Mouse (Mus musculus): ENCODE data around the gene Pgd. TPM values are rescaled to one million over a fixed set of nuclear protein-coding genes. Genes with fewer than 3 reads are reported as not detected.
A peak's percentile ranks its signal among the peaks of the same experiment; 100 is the strongest.

The Pgd gene
- polyA plus RNA-seq, 1 experiment from 2014 or later: 195 TPM

- H3K36me3 ChIP-seq: peaks cover 39% of the 10 kb centered on the region
- H3K27ac ChIP-seq: no peak overlapping the region
- H3K27me3 ChIP-seq (replicated peaks): no peaks in the 10 kb centered on the region
- no peak overlapping the region for H3K4me2 ChIP-seq (replicated peaks)
- ATAC-seq: no peak
- peaks cover 8% of the 10 kb centered on the region; the same call in 1 of the 2 replicates for H3K4me1 ChIP-seq (replicated peaks)
- 85% methylated on average over 9 of the region's 9 CpGs for WGBS
- H3K4me3 ChIP-seq (replicated peaks): no peak overlapping the region
- H3K9me3 ChIP-seq: no peaks in the 10 kb centered on the region
- no peak overlapping the region for H3K9ac ChIP-seq
Observed at GRCm38 (mm10) chr4:149149196-149149595, 17.4 kb downstream of the Pgd start.

- Histone ChIP-seq H3K4me3 (replicated peaks) (no peak overlapping the region), H3K9ac (no peak overlapping the region), H3K4me2 (replicated peaks) (no peak overlapping the region), H3K27ac (no peak overlapping the region), H3K36me3 (peaks cover 28% of the 10 kb centered on the region), H3K9me3 (no peaks in the 10 kb centered on the region), H3K4me1 (replicated peaks) (peaks cover 8% of the 10 kb centered on the region; the same call in 1 of the 2 replicates), H3K27me3 (replicated peaks) (no peaks in the 10 kb centered on the region)
- ATAC-seq: no peak
- whole genome bisulfite sequencing: 75% methylated on average over 4 of the region's 4 CpGs
Observed at GRCm38 (mm10) chr4:149148084-149148483, 18.5 kb downstream of the Pgd start.

GRCm38 (mm10) chr4:149147528-149147927, 19.0 kb downstream of the Pgd start:
- no peaks in the 10 kb centered on the region for H3K27me3 ChIP-seq (replicated peaks)
- no peaks in the 10 kb centered on the region for H3K9me3 ChIP-seq
- no peak overlapping the region for H3K27ac ChIP-seq
- H3K9ac ChIP-seq: no peak overlapping the region
- peaks cover 23% of the 10 kb centered on the region for H3K36me3 ChIP-seq
- ATAC-seq: 0 out of 2 replicates have a peak, but pooled peaks have one; percentile 26
- WGBS: 72% methylated on average over 7 of the region's 7 CpGs
- peaks cover 8% of the 10 kb centered on the region; the same call in 1 of the 2 replicates for H3K4me1 ChIP-seq (replicated peaks)
- H3K4me3 ChIP-seq (replicated peaks): no peak overlapping the region
- no peak overlapping the region for H3K4me2 ChIP-seq (replicated peaks)

- Histone ChIP-seq H3K9me3 (no peaks in the 10 kb centered on the region), H3K4me1 (replicated peaks) (peaks cover 8% of the 10 kb centered on the region; the same call in 1 of the 2 replicates), H3K27me3 (replicated peaks) (no peaks in the 10 kb centered on the region), H3K9ac (no peak overlapping the region), H3K27ac (no peak overlapping the region), H3K4me2 (replicated peaks) (no peak overlapping the region), H3K4me3 (replicated peaks) (no peak overlapping the region), H3K36me3 (peaks cover 5% of the 10 kb centered on the region; the same call in 1 of the 2 replicates)
- 75% methylated on average over 4 of the region's 4 CpGs for WGBS
- ATAC-seq: no peak
Observed at GRCm38 (mm10) chr4:149145151-149145550, 21.4 kb downstream of the Pgd start.

- ATAC-seq: peak; percentile 82
- WGBS: 5% methylated on average over 3 of the region's 3 CpGs
- no peak overlapping the region for H3K4me2 ChIP-seq (replicated peaks)
Observed at GRCm38 (mm10) chr4:149144459-149144858, 22.1 kb downstream of the Pgd start.

GRCm38 (mm10) chr4:149143594-149143993, 23.0 kb downstream of the Pgd start:
- ATAC-seq: no peak
- Histone ChIP-seq H3K27ac (no peak overlapping the region), H3K4me2 (replicated peaks) (no peak overlapping the region), H3K27me3 (replicated peaks) (no peaks in the 10 kb centered on the region), H3K9ac (no peak overlapping the region), H3K4me1 (replicated peaks) (peaks cover 8% of the 10 kb centered on the region; the same call in 1 of the 2 replicates), H3K9me3 (no peaks in the 10 kb centered on the region), H3K4me3 (replicated peaks) (no peak overlapping the region), H3K36me3 (no peaks in the 10 kb centered on the region)
- 27% methylated on average over 4 of the region's 4 CpGs for WGBS

More at GRCm38 (mm10) chr4:149144459-149144858, 22.1 kb downstream of the Pgd start:
- no peaks in the 10 kb centered on the region for H3K9me3 ChIP-seq
- H3K27me3 ChIP-seq (replicated peaks): no peaks in the 10 kb centered on the region
- no peak overlapping the region for H3K27ac ChIP-seq
- no peak overlapping the region for H3K9ac ChIP-seq
- 0 out of 2 replicates have a peak, but pooled peaks cover under 1% of the 10 kb centered on the region for H3K36me3 ChIP-seq
- no peak overlapping the region for H3K4me3 ChIP-seq (replicated peaks)
- peaks cover 8% of the 10 kb centered on the region; the same call in 1 of the 2 replicates for H3K4me1 ChIP-seq (replicated peaks)

- Histone ChIP-seq H3K27me3 (replicated peaks) (no peaks in the 10 kb centered on the region), H3K27ac (no peak overlapping the region), H3K4me2 (replicated peaks) (no peak overlapping the region), H3K4me3 (replicated peaks) (no peak overlapping the region), H3K9me3 (no peaks in the 10 kb centered on the region), H3K4me1 (replicated peaks) (peaks cover 9% of the 10 kb centered on the region), H3K9ac (no peak overlapping the region), H3K36me3 (no peaks in the 10 kb centered on the region)
- ATAC-seq: no peak
- 77% methylated on average over 8 of the region's 8 CpGs for WGBS
Observed at GRCm38 (mm10) chr4:149138515-149138914, 28.1 kb downstream of the Pgd start.

- Histone ChIP-seq H3K4me3 (replicated peaks) (peak within 1 kb of the TSS; percentile 67), H3K4me1 (replicated peaks) (peaks cover 11% of the 10 kb centered on the region), H3K9ac (peak within 1 kb of the TSS; percentile 67), H3K4me2 (replicated peaks) (peak within 1 kb of the TSS; percentile 74), H3K36me3 (no peaks in the 10 kb centered on the region), H3K27me3 (replicated peaks) (no peaks in the 10 kb centered on the region), H3K27ac (peak within 1 kb of the TSS; percentile 87), H3K9me3 (no peaks in the 10 kb centered on the region)
- ATAC-seq: peak; percentile 94
- under 1% methylated on average over 68 of the region's 68 CpGs for WGBS
Observed at GRCm38 (mm10) chr4:149136982-149137770, 29.4 kb downstream of the Pgd start, which contains the start of gene Cenps. Gene Cenps (minus strand): TSS chr4:149137629.

GRCm38 (mm10) chr4:149136116-149136850, 30.3 kb downstream of the Pgd start:
- Histone ChIP-seq H3K4me1 (replicated peaks) (peaks cover 12% of the 10 kb centered on the region), H3K4me3 (replicated peaks) (peak overlapping the region; percentile 67), H3K9me3 (no peaks in the 10 kb centered on the region), H3K27me3 (replicated peaks) (no peaks in the 10 kb centered on the region), H3K9ac (peak overlapping the region; percentile 67), H3K27ac (0 out of 2 replicates have a peak overlapping the region, but pooled peaks have one; percentile 87), H3K4me2 (replicated peaks) (peak overlapping the region; percentile 74), H3K36me3 (no peaks in the 10 kb centered on the region)
- WGBS: 65% methylated on average over 18 of the region's 18 CpGs
- ATAC-seq: no peak

GRCm38 (mm10) chr4:149133395-149133794, 33.2 kb downstream of the Pgd start:
- peaks cover 3% of the 10 kb centered on the region; the same call in 1 of the 2 replicates for H3K36me3 ChIP-seq
- H3K27me3 ChIP-seq (replicated peaks): no peaks in the 10 kb centered on the region
- no peak overlapping the region for H3K9ac ChIP-seq
- no peaks in the 10 kb centered on the region for H3K9me3 ChIP-seq
- no peak overlapping the region for H3K27ac ChIP-seq
- no peak overlapping the region for H3K4me3 ChIP-seq (replicated peaks)
- WGBS: 81% methylated on average over 5 of the region's 5 CpGs
- H3K4me2 ChIP-seq (replicated peaks): no peak overlapping the region
- no peak for ATAC-seq
- peaks cover 12% of the 10 kb centered on the region for H3K4me1 ChIP-seq (replicated peaks)

- H3K4me2 ChIP-seq (replicated peaks): no peak overlapping the region
- H3K9me3 ChIP-seq: no peaks in the 10 kb centered on the region
- 58% methylated on average over 21 of the region's 21 CpGs for WGBS
- H3K27ac ChIP-seq: no peak overlapping the region
- no peaks in the 10 kb centered on the region for H3K27me3 ChIP-seq (replicated peaks)
- H3K36me3 ChIP-seq: peaks cover 3% of the 10 kb centered on the region; the same call in 1 of the 2 replicates
- no peak for ATAC-seq
- H3K9ac ChIP-seq: no peak overlapping the region
- H3K4me1 ChIP-seq (replicated peaks): peaks cover 11% of the 10 kb centered on the region
- no peak overlapping the region for H3K4me3 ChIP-seq (replicated peaks)
Observed at GRCm38 (mm10) chr4:149131789-149132565, 34.6 kb downstream of the Pgd start.
